Mouse (Mus musculus) MEL (cell line): ENCODE results near the gene Jam2. TPM values are rescaled to one million over a fixed set of nuclear protein-coding genes. Genes with fewer than 3 reads are reported as not detected.

Experiments used
- DNase-seq: peaks from one replicate; pipeline ENCODE4 v3.0.0; 2011; ENCODE audit warnings: low read depth, low spot score
- H3K27ac ChIP-seq: 2 replicates; pipeline ENCODE4 v1.5.1; 2012; ENCODE audit warnings: low read depth, mild to moderate bottlenecking, control low read depth, low read length, moderate library complexity; ENCODE audit not compliant: control insufficient read depth
- H3K27me3 ChIP-seq, 2 experiments: fragments of 150-350 bp in 1 of 2; sonication (generic) in 1 of 2; 2 replicates each; pipeline ENCODE4 v1.6.1; 2012; ENCODE audit warnings: low read length in 2 of 2, mild to moderate bottlenecking in 2 of 2, improper control_type of control experiment in 1 of 2, moderate library complexity in 1 of 2; ENCODE audit not compliant: insufficient read depth in 2 of 2, control insufficient read depth in 1 of 2
- H3K36me3 ChIP-seq, 2 experiments: 2 replicates each; pipeline ENCODE4 v1.6.1; 2012 to 2014; ENCODE audit warnings: low read length in 2 of 2, improper control_type of control experiment in 1 of 2, inconsistent platforms in 1 of 2, mild to moderate bottlenecking in 1 of 2; ENCODE audit not compliant: insufficient read depth in 2 of 2, control insufficient read depth in 1 of 2
- H3K4me1 ChIP-seq, 2 experiments: fragments of 150-350 bp in 1 of 2; sonication (generic) in 1 of 2; 2 replicates each; pipeline ENCODE4 v1.6.1; 2012; ENCODE audit warnings: low read length in 2 of 2, improper control_type of control experiment in 1 of 2, mild to moderate bottlenecking in 1 of 2; ENCODE audit not compliant: insufficient read depth in 2 of 2, control insufficient read depth in 1 of 2
- H3K4me3 ChIP-seq, 2 experiments: fragments of 150-350 bp in 1 of 2; sonication (generic) in 1 of 2; 2 replicates each; pipeline ENCODE4 v1.5.1; 2012; ENCODE audit warnings: low read depth in 2 of 2, low read length in 2 of 2, mild to moderate bottlenecking in 2 of 2, moderate library complexity in 2 of 2, control low read depth in 1 of 2, improper control_type of control experiment in 1 of 2; ENCODE audit not compliant: control insufficient read depth in 1 of 2, insufficient read depth in 1 of 2
- H3K79me2 ChIP-seq: 2 replicates; pipeline ENCODE4 v1.6.1; 2012; ENCODE audit warnings: mild to moderate bottlenecking, low read length, moderate library complexity; ENCODE audit not compliant: control insufficient read depth, poor library complexity, insufficient read depth
- H3K9ac ChIP-seq: 2 replicates; pipeline ENCODE4 v1.6.1; 2012; ENCODE audit warnings: low read depth, mild to moderate bottlenecking, control low read depth, low read length, moderate library complexity; ENCODE audit not compliant: control insufficient read depth, poor library complexity, severe bottlenecking
- H3K9me3 ChIP-seq: fragments of 150-350 bp; sonication (generic); replicated peaks from 2 replicates; pipeline ENCODE4 v1.6.1; 2012; ENCODE audit warnings: mild to moderate bottlenecking, low read length, improper control_type of control experiment, moderate library complexity; ENCODE audit not compliant: insufficient read depth
- BHLHE40 ChIP-seq: IDR thresholded peaks from 2 replicates; pipeline ENCODE4 v1.6.1; 2012; ENCODE audit warnings: low read depth, mild to moderate bottlenecking, inconsistent platforms, low read length, improper control_type of control experiment, borderline replicate concordance
- CHD2 ChIP-seq: IDR thresholded peaks from 2 replicates; pipeline ENCODE4 v1.6.1; 2011; ENCODE audit warnings: low read length, improper control_type of control experiment
- CTCF ChIP-seq, 3 experiments: IDR thresholded peaks in 2 of 3; conservative IDR thresholded peaks in 1 of 3; 2 replicates each; pipeline ENCODE4 v1.5.1; 2011 to 2012; ENCODE audit warnings: low read length in 3 of 3, low read depth in 2 of 3, mild to moderate bottlenecking in 2 of 3, improper control_type of control experiment in 1 of 3, inconsistent platforms in 1 of 3, mixed read lengths in 1 of 3, moderate library complexity in 1 of 3; ENCODE audit not compliant: control insufficient read depth in 1 of 3, insufficient read depth in 1 of 3, poor library complexity in 1 of 3, severe bottlenecking in 1 of 3
- E2F4 ChIP-seq: IDR thresholded peaks from 2 replicates; pipeline ENCODE4 v1.6.1; 2011; ENCODE audit warnings: low read depth, low read length, improper control_type of control experiment, borderline replicate concordance
- EP300 ChIP-seq, 2 experiments: IDR thresholded peaks; 2 replicates each; pipeline ENCODE4 v1.6.1; 2011; ENCODE audit warnings: improper control_type of control experiment in 2 of 2, low read length in 2 of 2, low read depth in 1 of 2, mild to moderate bottlenecking in 1 of 2
- ETS1 ChIP-seq: IDR thresholded peaks from 2 replicates; pipeline ENCODE4 v1.6.1; 2012; ENCODE audit warnings: low read depth, mild to moderate bottlenecking, inconsistent platforms, low read length, improper control_type of control experiment, moderate library complexity
- GABPA ChIP-seq: IDR thresholded peaks from 2 replicates; pipeline ENCODE4 v1.6.1; 2012; ENCODE audit warnings: low read depth, mild to moderate bottlenecking, inconsistent platforms, low read length, improper control_type of control experiment, moderate library complexity
- GATA1 ChIP-seq: IDR thresholded peaks from 2 replicates; pipeline ENCODE4 v1.6.1; 2011; ENCODE audit warnings: low read depth, low read length, improper control_type of control experiment
- JUND ChIP-seq: IDR thresholded peaks from 2 replicates; pipeline ENCODE4 v1.6.1; 2011; ENCODE audit warnings: low read depth, mild to moderate bottlenecking, improper control_type of control experiment, low read length
- KAT2A ChIP-seq: conservative IDR thresholded peaks from 2 replicates; pipeline ENCODE4 v1.6.1; 2012; ENCODE audit warnings: low read depth, low read length, improper control_type of control experiment, inconsistent platforms
- MAFK ChIP-seq: IDR thresholded peaks from 2 replicates; pipeline ENCODE4 v1.6.1; 2011; ENCODE audit warnings: low read depth, mild to moderate bottlenecking, low read length, improper control_type of control experiment, borderline replicate concordance
- MAX ChIP-seq: IDR thresholded peaks from 2 replicates; pipeline ENCODE4 v1.6.1; 2011; ENCODE audit warnings: low read length, improper control_type of control experiment
- MAZ ChIP-seq: IDR thresholded peaks from 2 replicates; pipeline ENCODE4 v1.6.1; 2012; ENCODE audit warnings: low read depth, mild to moderate bottlenecking, inconsistent platforms, low read length, improper control_type of control experiment
- MEF2A ChIP-seq: IDR thresholded peaks from 2 replicates; pipeline ENCODE4 v1.6.1; 2014; ENCODE audit warnings: low read depth, mild to moderate bottlenecking, inconsistent platforms, low read length, improper control_type of control experiment; ENCODE audit not compliant: poor library complexity, insufficient replicate concordance, severe bottlenecking; ENCODE audit errors: extremely low read depth
- MXI1 ChIP-seq: IDR thresholded peaks from 2 replicates; pipeline ENCODE4 v1.6.1; 2011; ENCODE audit warnings: mild to moderate bottlenecking, low read depth, low read length, improper control_type of control experiment
- MYC ChIP-seq: IDR thresholded peaks from 2 replicates; pipeline ENCODE4 v1.6.1; 2011; ENCODE audit warnings: low read depth, mild to moderate bottlenecking, low read length, improper control_type of control experiment, moderate library complexity
- NELFE ChIP-seq: IDR thresholded peaks from 2 replicates; pipeline ENCODE4 v1.6.1; 2011; ENCODE audit warnings: low read depth, low read length, improper control_type of control experiment
- NRF1 ChIP-seq: IDR thresholded peaks from 2 replicates; pipeline ENCODE4 v1.6.1; 2014; ENCODE audit warnings: low read depth, mild to moderate bottlenecking, inconsistent platforms, low read length, improper control_type of control experiment, moderate library complexity; ENCODE audit not compliant: poor library complexity, insufficient read depth, severe bottlenecking
- POLR2A ChIP-seq, 2 experiments: IDR thresholded peaks; 2 replicates each; pipeline ENCODE4 v1.6.1; 2011 to 2012; ENCODE audit warnings: low read length in 2 of 2, mild to moderate bottlenecking in 2 of 2, control low read depth in 1 of 2, improper control_type of control experiment in 1 of 2, low read depth in 1 of 2, moderate library complexity in 1 of 2; ENCODE audit not compliant: control insufficient read depth in 1 of 2, insufficient read depth in 1 of 2, poor library complexity in 1 of 2
- POLR2AphosphoS2 ChIP-seq: IDR thresholded peaks from 2 replicates; pipeline ENCODE4 v1.6.1; 2011; ENCODE audit warnings: low read length, improper control_type of control experiment
- POLR2AphosphoS5 ChIP-seq: IDR thresholded peaks from 2 replicates; pipeline ENCODE4 v1.6.1; 2012; ENCODE audit warnings: low read depth, borderline replicate concordance, mild to moderate bottlenecking, inconsistent platforms, low read length, moderate library complexity, mixed read lengths
- RAD21 ChIP-seq: IDR thresholded peaks from 2 replicates; pipeline ENCODE4 v1.6.1; 2011; ENCODE audit warnings: mild to moderate bottlenecking, low read depth, low read length, improper control_type of control experiment
- RCOR1 ChIP-seq: IDR thresholded peaks from 2 replicates; pipeline ENCODE4 v1.6.1; 2012; ENCODE audit warnings: low read depth, mild to moderate bottlenecking, inconsistent platforms, low read length, improper control_type of control experiment
- SIN3A ChIP-seq: IDR thresholded peaks from 2 replicates; pipeline ENCODE4 v1.6.1; 2012; ENCODE audit warnings: low read length, improper control_type of control experiment, inconsistent platforms
- SMC3 ChIP-seq: IDR thresholded peaks from 2 replicates; pipeline ENCODE4 v1.6.1; 2011; ENCODE audit warnings: low read depth, low read length, improper control_type of control experiment
- TAL1 ChIP-seq: IDR thresholded peaks from 2 replicates; pipeline ENCODE4 v1.6.1; 2012; ENCODE audit warnings: mild to moderate bottlenecking, inconsistent platforms, low read length, moderate library complexity, mixed read lengths
- TBP ChIP-seq: IDR thresholded peaks from 2 replicates; pipeline ENCODE4 v1.8.0; 2011; ENCODE audit warnings: low read depth, low read length, improper control_type of control experiment
- TCF12 ChIP-seq: IDR thresholded peaks from 2 replicates; pipeline ENCODE4 v1.6.1; 2014; ENCODE audit warnings: low read depth, mild to moderate bottlenecking, inconsistent platforms, low read length, improper control_type of control experiment, moderate library complexity
- UBTF ChIP-seq: IDR thresholded peaks from 2 replicates; pipeline ENCODE4 v1.6.1; 2012; ENCODE audit warnings: low read depth, mild to moderate bottlenecking, inconsistent platforms, low read length, improper control_type of control experiment, moderate library complexity, borderline replicate concordance; ENCODE audit not compliant: insufficient read depth
- USF2 ChIP-seq, 2 experiments: IDR thresholded peaks; 2 replicates each; pipeline ENCODE4 v1.6.1; 2011 to 2012; ENCODE audit warnings: improper control_type of control experiment in 2 of 2, low read length in 2 of 2, borderline replicate concordance in 1 of 2, inconsistent platforms in 1 of 2, low read depth in 1 of 2, mild to moderate bottlenecking in 1 of 2; ENCODE audit not compliant: insufficient read depth in 1 of 2
- ZC3H11A ChIP-seq: IDR thresholded peaks from 2 replicates; pipeline ENCODE4 v1.6.1; 2012; ENCODE audit warnings: low read depth, mild to moderate bottlenecking, inconsistent platforms, low read length, improper control_type of control experiment
- ZKSCAN1 ChIP-seq: IDR thresholded peaks from 2 replicates; pipeline ENCODE4 v1.6.1; 2012; ENCODE audit warnings: low read depth, mild to moderate bottlenecking, inconsistent platforms, low read length, improper control_type of control experiment, moderate library complexity
- ZMIZ1 ChIP-seq: IDR thresholded peaks from 2 replicates; pipeline ENCODE4 v1.6.1; 2012; ENCODE audit warnings: low read depth, mild to moderate bottlenecking, inconsistent platforms, low read length, improper control_type of control experiment, moderate library complexity
- ZNF384 ChIP-seq: IDR thresholded peaks from 2 replicates; pipeline ENCODE4 v1.6.1; 2012; ENCODE audit warnings: low read depth, mild to moderate bottlenecking, inconsistent platforms, low read length, improper control_type of control experiment
- polyA plus RNA-seq, 2 experiments: library from polyadenylated mRNA; stranded (reverse) in 1 of 2; unstranded in 1 of 2; fragments of >175 nt in 1 of 2; fragments of >200 nt in 1 of 2; gene quantifications; 2 replicates each; pipeline versions ENCODE4 v1.2.1 to v1.2.4; 2012; ENCODE audit warnings: low replicate concordance in 2 of 2, low read depth in 1 of 2; ENCODE audit not compliant: insufficient read length in 2 of 2, insufficient read depth in 1 of 2, missing spikeins in 1 of 2
- total RNA-seq: library from RNA; depleted of rRNA; stranded (reverse); fragments of 300-350 nt; gene quantifications from 2 replicates; pipeline ENCODE4 v1.2.3, GENCODE M21; 2012

Gene Jam2
- total and polyA plus RNA-seq, 3 experiments: 0.01 to 0.04 TPM; not detected in 1

- DNase-seq: peak; percentile 96
- Histone ChIP-seq H3K36me3 (peaks cover 0 to 5% of the 10 kb centered on the region in 2 experiments; a peak in 2 of 4 replicates), H3K9me3 (no peaks in the 10 kb centered on the region), H3K4me3 (peak within 1 kb of the TSS; percentile 85 to 96), H3K79me2 (peaks cover 8% of the 10 kb centered on the region), H3K4me1 (peaks cover 0 to 7% of the 10 kb centered on the region in 2 experiments; a peak in 2 of 4 replicates), H3K27me3 (no peaks in the 10 kb centered on the region; a peak in 1 of 4 replicates), H3K9ac (peak within 1 kb of the TSS; percentile 87), H3K27ac (peak within 1 kb of the TSS; percentile 69)
- TF ChIP-seq POLR2A (IDR thresholded peaks at IDR 0.05; ENCODE audit: control insufficient read depth in 1 of 2, insufficient read depth in 1 of 2, low read depth in 1 of 2, low read length in 2 of 2, poor library complexity in 1 of 2) (peak; percentile 83 to 89), RCOR1 (0 out of 2 replicates have a peak, but pooled peaks have one; percentile 21), TBP (peak; percentile 85), GATA1 (no peak), E2F4 (no peak), MAZ (0 out of 2 replicates have a peak, but pooled peaks have one; percentile 19), SMC3 (peak; percentile 66), BHLHE40 (no peak), MAX (peak; percentile 24), MXI1 (peak; percentile 80; the same call in 1 of the 2 replicates), EP300 (IDR thresholded peaks at IDR 0.05; ENCODE audit: low read depth in 1 of 2, low read length in 2 of 2) (no peak), NELFE (peak; percentile 85), JUND (no peak), USF2 (IDR thresholded peaks at IDR 0.05; ENCODE audit: borderline replicate concordance in 1 of 2, insufficient read depth in 1 of 2, low read depth in 1 of 2, low read length in 2 of 2) (no peak), GABPA (no peak), ZKSCAN1 (no peak), ZNF384 (no peak), UBTF (no peak), CTCF (IDR thresholded peaks at IDR 0.05 in 2 of 3, conservative IDR thresholded peaks at IDR 0.05 in 1 of 3; ENCODE audit: control insufficient read depth in 1 of 3, insufficient read depth in 1 of 3, low read depth in 2 of 3, low read length in 3 of 3, poor library complexity in 1 of 3, severe bottlenecking in 1 of 3) (peak; percentile 31 to 86 (median 83); a peak in 5 of 6 replicates), TAL1 (no peak), CHD2 (no peak), RAD21 (peak; percentile 66), KAT2A (no peak), MYC (peak; percentile 62), TCF12 (peak; percentile 85), SIN3A (peak; percentile 88), MEF2A (no peak), ETS1 (peak; percentile 40; the same call in 1 of the 2 replicates), ZC3H11A (0 out of 2 replicates have a peak, but pooled peaks have one; percentile 20), ZMIZ1 (peak; percentile 72), POLR2AphosphoS5 (no peak), POLR2AphosphoS2 (peak; percentile 78; the same call in 1 of the 2 replicates), MAFK (no peak), NRF1 (peak; percentile 85)
Observed at GRCm38 (mm10) chr16:84735166-84736105, 38.5 kb upstream of the Jam2 start, which contains the start of gene Mrpl39. Gene Mrpl39 (minus strand): TSS chr16:84735742.
